Mouse (Mus musculus) T-helper 1 cell (primary cell): ENCODE results near the gene Cntnap1.

Experiments used
- in situ Hi-C: fragments of 300-600 bp; cut with MboI, MseI; formaldehyde crosslinking; loops from one replicate; pipeline ENCODE4 v1.15.1; 2025; ENCODE audit warnings: high pct_unique_total_duplicates

Cntnap1 gene

DNA sequence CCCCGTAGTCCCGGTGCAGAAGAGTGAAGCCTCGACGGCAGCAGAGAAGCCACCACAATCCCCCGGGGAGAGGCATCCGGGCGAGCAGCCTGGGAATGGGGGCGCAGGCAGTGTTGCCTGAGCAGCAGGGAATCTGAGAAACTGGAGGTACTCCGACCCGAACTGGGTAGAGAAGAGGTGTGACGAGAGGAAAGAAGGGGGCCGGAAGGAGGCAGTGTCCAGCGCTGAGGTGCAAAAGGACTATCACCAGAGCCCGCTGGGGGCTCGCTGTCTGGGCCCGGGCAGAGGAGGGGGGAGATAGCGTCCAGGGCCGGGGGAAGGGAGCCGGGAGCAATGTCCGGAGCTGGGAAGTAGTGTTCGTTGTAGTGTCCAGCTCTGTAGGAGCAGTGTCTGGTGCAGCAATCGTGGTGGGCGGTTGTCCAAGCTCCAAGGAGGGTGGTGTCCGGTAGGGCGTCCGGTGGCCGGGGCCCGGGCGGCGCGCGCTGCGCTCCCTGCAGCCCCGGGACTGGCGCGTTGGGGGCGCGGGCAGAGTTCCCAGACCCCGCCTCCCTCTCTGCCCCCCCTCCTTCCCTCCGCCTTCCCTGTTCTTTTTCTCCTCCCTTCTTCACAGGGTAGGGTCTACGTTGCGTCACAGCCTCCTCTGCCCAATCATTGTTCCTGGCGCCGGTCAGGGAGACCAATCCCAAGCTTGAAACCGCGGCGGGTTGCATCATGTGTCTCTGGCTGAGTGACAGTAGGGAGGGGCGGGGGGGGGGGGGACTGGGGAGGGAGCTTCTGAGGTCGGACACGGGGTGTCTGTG, 688 bp downstream of the Cntnap1 start, which contains the start of gene Plekhh3:
Gene Plekhh3, minus strand, starts transcription at position 541 of the 800 bp plus-strand sequence.
- in situ Hi-C loops = loop anchor here (5.0 kb wide), 1 partner anchor 89 kb away; the partner anchor contains the start of gene Coasy

DNA sequence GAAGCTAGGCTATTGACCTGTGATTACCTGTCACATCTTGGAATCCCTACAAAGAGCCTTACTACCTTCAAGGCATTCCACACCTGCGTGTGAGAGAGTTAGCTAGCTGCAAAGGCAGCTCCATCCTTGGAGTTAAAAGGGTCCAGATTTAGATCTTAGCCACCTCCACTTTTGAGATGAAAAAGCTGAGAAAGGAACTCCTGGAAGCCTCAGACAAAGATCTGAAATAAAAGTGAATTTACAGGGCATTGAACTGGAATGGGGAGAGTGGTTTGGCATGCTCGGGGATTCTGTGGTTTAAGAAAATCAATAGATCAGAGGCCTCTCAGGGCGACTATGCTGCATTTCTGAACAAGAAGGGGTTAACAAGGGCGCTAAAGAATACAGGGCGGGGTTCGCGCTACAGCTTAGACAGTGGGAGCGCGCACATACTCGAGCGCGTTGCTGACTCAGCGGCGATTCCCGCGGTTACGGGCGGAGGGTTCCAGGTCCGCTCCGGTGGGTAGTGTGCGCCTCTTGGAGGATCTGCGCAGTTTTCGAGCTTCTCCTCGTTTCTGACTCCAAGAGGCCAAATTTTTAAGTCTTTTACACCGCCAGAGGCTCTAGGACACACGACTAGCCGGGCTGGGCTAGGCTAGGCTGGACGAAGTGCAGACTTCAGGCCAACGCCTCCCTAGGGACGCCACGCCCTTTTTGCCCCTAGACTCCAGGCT, 1.6 kb downstream of the Cntnap1 start:
- in situ Hi-C loops = loop anchor here (5.0 kb wide), 1 partner anchor 90 kb away; the partner anchor contains the start of gene Coasy

DNA sequence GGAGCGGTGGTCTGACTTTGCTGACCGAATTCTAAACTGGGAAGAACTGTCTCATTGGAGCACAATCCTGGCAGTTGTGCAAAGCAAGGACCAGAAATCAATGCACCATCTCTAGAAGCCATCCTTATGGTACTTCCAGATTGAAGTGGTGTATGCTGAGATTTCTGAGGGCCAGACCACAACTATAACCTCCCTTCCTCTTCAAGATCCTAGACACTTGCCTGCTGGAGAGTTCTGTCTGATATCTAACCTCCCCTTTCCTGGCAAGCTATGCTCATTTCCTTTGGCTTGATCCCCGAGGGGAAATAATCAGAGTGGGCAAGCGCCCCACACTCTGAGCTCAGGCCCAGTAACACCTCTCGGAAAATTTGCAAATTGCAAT, 2.1 kb downstream of the Cntnap1 start:
- in situ Hi-C loops = loop anchor here (5.0 kb wide), 1 partner anchor 90 kb away; the partner anchor contains the start of gene Coasy

DNA sequence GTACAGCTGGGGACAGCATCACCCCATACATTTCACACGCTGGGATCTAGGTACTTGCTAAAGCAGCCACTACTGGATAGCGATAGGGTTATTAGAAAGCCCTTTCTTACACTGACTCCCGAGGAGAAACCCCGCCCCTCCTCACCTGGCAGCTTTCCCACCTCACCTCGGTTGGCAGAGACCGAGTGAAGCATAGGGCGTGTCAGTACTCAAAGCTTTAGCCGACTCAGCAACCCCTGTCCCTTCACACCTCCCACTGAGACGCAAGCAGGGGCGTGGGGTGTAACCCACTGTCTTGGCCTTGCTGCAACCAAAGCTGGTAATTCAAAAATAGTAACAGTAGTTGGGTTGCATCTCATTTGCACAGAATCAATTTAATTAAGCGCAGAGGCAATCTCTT, 2.8 kb downstream of the Cntnap1 start:
- in situ Hi-C loops = loop anchor here (5.0 kb wide), 1 partner anchor 91 kb away; the partner anchor contains the start of gene Coasy

DNA sequence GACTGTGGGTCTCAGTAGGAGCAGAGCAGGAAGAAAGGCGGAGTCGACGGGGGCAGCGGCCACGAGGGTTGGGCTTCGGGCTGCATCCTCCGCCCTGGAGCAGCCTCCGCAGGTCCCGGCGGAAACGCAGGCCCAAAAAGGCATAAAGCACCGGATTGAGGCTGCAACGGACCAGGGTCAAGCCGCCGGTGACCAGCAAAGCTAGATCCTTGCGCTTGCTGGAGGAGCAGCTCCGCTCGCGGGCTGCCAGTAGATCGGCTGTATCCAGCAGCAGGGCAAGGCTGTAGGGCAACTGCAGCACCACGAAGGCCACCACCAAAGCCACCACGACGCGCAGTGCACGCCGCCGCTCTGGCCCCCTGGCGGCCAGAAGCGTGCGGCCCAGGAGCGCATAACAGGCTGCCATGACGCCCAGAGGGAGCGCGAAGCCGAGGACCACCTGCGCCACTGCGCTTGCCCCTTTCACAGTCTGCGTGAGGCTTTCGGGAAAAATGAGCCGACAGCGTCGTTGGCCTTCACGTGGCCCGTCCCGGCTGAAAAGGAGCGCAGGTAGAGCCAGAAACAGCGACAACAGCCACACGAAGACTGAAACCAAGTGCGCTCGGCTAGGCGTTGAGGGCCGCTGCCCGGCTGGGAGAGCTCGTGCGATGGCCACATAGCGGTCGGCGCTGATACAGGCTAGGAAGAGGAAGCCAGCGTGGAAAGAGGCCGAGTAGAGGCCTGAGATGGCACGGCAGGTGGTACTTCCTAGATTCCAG, 3.5 kb downstream of the Cntnap1 start:
- in situ Hi-C loops = loop anchor here (5.0 kb wide), 1 partner anchor 92 kb away; the partner anchor contains the start of gene Coasy

DNA sequence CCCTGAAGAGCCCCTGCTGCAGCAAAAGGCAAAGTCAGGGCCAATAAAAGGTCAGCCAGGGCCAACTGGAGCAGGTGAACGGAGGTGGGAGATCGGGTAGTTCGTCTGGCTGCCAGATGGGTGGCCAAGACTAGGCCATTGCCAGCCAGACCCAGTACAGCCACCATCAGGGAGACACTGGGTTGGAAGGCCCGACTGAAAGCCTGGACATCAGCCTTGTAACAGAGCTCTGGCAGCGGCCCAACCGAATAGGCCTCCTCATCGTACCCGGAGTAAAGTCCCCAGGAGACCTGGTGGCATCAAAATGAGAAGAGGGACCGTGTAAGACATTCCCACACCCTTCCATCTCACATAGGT, 4.0 kb downstream of the Cntnap1 start:
- in situ Hi-C loops = loop anchor here (5.0 kb wide), 1 partner anchor 92 kb away; the partner anchor contains the start of gene Coasy

DNA sequence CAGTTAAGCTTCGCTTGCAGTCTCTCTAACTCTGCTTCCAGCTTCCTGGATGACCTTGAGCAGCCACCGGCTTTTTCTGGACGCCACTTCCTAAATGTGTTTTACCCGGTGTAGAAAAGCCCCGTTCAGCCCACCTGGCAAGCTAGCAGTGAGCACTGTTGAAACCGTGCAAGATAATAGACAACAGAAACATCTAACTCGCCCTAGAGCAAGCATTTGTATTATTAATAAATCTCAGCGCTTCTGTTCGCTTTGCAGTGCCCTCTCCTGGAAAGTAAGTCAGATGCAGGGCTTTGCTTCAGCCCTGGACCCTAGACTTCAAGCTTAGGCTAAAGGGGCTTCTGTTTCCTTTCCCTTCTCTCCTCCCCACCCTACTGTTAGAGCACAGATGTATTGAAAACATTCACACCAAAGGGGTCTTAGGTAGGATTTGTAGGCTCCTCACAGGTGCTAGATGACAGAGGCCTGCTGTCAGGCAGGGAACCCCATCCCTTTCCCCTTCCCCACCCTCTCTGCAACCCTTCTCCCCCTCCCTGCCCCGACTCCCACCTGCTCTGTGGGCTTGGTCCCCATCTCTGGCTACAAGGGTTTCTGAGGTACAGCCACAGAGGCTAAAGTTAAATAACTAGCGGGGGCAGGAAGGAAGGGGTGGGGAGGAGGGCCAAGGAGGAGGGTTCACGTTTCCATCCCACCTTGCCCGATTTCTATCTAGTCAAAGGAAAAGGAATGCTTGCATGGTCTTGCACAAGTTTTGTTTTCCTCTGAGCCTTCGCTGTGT, 4.7 kb downstream of the Cntnap1 start, which contains the start of gene Ccr10:
Gene Ccr10, minus strand, starts transcription at position 593 of the 778 bp plus-strand sequence.
- in situ Hi-C loops = loop anchor here (5.0 kb wide), 1 partner anchor 93 kb away; the partner anchor contains the start of gene Coasy

DNA sequence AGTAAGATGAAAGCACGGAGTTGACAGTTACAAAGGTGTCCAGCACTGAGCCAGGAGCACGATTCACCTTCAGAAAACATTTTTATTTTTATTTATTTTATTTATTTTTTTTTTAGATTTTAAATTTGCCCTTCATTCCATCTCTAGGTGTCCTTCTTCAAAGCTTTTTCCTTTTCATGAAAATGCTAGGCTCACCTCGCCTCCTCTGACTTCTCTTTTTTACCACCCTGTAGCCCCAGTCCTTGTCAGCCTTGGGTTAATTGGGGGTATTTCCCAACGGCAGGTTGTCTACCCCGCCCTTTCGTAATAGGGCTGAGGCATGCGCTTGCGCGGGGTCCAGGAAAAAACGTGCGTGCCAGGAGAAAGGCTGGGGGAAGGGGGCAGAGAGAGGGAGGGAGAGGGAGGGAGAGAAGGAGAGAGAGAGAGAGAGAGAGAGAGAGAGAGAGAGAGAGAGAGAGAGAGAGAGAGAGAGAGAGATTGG, 5.4 kb downstream of the Cntnap1 start:
- in situ Hi-C loops = no loop called here

DNA sequence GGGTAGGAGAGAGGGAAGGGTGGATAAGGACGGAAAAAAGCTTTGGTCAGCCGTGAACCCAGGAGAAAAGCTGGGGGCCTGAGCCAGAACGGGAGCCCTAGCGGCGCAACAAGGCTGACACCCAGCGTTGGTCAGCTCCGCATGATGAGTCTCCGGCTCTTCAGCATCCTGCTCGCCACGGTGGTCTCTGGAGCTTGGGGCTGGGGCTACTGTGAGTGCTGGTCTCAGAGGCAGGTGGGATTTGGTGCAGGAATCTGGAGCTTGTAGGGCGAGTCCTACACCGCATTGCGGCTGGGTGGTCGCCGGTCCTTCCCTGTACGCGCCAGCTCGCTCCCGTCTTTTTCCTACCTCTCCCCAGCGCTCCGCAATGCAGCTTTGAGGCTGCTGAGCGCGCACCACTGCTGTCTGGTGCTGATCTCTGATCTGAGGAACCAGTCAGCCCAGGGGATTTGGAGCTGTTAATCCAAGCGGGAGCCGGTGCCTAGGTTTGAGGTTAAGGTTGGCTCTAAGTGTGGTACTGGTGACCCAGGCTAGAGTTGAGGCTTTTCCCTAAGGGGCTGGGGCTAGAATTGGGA, 5.9 kb downstream of the Cntnap1 start:
- in situ Hi-C loops = no loop called here

DNA sequence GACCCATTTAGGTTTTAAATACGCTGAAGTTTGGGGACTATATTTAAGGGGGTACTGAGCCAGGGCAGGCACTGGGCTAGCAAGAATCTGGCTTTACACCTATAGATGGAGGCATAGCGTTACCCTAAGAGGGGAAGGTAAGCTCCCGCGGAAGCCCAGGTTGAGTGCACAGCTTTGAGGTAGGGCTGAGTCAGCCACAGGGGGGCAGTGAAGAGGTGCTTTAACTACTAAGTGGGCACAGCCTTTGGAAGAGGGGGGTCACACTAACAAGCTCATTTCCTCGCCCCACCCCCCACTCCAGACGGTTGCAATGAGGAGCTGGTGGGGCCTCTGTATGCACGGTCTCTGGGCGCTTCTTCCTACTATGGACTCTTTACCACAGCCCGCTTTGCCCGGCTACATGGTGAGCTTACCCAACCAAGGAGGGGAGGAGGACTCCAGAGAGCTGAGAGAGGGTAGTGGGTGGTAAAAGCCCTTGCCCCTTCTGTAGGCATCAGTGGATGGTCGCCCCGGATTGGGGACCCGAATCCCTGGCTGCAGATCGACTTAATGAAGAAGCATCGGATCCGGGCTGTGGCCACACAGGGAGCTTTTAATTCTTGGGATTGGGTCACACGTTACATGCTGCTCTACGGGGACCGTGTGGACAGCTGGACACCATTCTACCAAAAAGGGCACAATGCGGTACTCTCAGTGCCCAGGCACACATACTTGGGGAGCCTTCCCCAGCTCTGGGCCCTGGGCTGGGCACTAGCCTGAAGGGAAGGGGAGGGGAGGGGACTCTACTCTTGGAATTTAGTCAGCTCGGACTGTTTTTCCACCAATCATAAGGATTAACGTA, 6.8 kb downstream of the Cntnap1 start:
- in situ Hi-C loops = no loop called here

DNA sequence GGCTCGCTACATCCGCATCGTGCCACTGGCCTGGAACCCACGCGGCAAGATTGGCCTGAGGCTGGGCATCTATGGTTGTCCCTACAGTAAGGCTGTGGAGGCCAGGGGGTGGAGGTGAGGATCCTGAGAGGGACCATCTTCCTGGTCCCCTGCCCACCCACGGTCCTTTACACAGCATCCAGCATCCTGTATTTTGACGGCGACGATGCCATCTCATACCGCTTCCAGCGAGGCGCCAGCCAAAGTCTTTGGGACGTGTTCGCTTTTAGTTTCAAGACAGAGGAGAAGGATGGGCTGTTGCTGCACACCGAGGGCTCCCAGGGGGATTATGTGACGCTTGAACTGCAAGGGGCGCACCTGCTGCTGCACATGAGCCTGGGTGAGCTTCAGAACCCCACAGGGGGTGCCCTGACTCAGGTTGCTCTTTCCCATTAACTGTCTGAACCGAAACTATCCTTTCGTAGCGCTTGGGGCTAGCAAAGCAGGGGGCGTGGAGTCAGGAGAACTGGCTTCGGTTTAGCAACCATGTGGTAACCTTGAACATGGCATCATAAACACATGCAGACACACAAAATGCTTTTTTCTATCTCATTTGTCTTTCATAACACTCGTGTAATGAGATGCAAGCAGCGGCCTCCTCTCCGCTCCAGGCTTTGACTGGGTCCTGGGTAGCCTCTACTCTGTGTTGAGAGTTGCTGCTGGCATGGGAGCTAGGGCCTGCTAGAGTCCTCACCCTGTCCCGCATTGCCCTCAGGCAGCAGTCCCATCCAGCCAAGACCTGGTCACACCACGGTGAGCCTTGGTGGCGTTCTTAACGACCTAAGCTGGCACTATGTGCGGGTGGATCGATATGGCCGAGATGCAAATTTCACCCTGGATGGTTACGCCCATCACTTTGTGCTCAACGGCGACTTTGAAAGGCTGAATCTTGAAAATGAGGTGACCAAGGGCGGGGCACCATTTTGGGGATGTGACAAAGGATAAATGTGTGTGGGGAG, 8.0 kb downstream of the Cntnap1 start:
- in situ Hi-C loops = no loop called here

DNA sequence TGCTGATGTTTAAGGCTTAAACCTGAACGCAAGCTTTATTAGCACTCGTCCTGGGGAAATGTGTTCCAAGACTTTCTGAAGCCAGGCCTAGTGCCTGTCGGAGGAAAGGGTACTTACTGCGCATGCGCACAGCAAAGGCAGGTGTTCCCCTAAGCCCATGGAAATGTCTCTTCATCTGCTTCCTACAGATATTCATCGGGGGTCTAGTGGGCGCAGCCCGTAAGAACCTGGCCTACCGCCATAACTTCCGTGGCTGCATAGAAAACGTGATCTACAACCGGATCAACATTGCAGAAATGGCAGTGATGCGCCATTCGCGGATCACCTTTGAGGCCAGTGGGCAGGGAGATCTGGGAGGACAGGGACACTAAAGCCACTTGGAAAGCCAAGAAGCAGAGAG, 9.0 kb downstream of the Cntnap1 start:
- in situ Hi-C loops = no loop called here

DNA sequence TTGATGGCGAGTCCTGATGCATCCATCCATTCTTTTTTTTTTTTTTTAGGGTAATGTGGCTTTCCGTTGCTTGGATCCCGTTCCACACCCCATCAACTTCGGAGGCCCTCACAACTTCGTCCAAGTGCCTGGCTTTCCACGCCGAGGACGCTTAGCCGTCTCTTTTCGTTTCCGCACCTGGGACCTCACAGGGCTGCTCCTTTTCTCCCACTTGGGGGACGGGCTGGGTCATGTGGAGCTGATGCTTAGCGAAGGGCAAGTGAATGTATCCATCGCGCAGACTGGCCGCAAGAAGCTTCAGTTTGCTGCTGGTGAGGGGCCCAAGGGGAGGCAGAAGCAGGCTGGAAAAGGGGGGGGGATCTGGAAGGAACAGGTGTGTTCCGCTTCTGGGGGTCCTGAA, 9.9 kb downstream of the Cntnap1 start:
- in situ Hi-C loops = no loop called here

DNA sequence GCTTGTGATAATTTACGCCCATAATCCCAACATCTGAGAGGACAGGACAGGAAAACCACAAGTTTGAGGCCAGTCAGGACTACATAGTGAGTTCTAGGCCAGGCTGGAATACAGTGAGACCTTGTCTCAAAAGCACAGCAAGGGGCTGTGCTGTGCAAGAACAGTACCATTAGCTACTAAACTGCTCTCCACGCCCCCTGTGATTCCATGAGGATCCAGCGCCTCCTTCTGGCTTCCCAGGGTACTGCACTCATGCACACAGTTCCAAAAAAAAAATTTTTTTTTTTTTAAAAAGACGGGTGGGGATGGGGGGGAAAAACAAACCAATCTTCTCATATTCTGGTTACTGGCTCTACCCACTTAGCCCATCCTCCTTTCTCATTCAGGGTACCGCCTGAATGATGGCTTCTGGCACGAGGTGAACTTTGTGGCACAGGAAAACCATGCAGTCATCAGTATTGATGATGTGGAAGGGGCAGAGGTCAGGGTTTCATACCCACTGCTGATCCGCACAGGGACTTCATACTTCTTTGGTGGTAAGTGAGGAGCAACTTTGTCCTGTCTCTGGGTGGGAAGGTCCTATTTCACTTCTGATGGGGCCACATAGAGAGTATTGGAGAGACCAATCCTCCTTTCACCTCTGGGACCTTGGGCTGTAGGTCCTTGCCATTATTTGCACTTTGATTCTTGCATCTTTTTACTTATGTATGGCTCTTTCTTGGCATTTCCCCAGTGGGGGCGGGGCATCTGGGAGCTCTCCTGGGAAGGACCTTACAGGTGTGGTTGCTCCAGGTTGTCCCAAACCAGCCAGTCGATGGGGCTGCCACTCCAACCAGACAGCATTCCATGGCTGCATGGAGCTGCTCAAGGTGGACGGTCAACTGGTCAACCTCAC, 10.8 kb downstream of the Cntnap1 start:
- in situ Hi-C loops = no loop called here

DNA sequence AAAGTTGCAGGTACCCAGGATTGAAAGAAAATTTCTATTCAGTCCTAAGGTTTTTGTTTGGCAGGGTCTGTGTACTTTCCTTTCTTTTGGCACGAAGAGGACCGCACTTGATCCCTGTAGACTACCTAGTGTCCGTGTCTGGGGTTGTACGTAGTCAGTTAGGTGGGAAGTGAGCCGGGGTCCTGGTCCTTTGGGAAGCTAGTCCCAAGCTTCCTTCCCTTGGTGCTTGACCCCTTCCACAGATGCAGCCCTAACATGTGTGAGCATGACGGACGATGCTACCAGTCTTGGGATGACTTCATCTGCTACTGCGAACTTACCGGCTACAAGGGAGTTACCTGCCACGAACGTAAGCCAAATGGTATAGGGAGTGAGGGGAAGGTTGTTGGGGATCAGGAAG, 11.6 kb downstream of the Cntnap1 start:
- in situ Hi-C loops = no loop called here

DNA sequence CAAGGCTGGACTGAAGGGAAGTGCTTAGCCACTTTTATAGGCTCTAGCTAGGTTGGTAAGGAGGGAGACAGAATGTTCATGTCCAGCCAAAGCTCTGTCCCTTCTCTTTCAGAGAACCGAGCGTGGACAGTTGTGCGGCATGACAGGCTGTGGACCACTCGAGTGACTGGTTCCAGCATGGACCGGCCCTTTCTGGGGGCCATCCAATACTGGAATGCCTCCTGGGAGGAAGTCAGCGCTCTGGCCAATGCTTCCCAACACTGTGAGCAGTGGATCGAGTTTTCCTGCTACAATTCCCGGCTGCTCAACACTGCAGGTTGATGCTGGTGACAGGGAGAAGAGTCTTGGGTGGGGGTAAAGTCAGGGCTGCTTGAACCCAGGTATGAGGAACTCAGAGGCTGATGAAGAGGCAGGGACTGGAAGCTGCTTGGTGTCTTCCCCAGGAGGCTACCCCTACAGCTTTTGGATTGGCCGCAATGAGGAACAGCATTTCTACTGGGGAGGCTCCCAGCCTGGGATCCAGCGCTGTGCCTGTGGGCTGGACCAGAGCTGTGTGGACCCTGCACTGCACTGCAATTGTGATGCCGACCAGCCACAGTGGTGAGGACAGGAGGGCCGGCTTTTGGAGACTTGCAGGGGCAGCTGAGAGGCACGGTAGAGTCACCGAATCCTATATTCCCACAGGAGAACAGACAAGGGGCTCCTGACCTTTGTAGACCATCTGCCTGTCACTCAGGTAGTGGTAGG, 12.6 kb downstream of the Cntnap1 start:
- in situ Hi-C loops = no loop called here

DNA sequence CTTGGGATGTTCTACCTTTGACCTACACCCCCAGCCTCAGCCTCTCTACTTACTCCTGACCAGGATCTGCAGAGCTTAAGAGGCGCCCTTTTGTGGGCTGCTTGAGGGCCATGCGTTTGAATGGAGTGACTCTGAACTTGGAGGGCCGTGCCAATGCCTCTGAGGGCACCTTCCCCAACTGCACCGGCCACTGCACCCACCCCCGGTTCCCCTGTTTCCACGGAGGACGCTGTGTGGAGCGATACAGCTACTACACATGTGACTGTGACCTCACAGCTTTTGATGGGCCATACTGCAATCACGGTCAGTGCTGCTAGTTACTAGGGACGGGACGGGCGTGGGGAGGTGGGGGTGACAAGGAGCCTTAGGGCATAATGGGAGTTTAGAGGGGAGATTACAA, 14.7 kb downstream of the Cntnap1 start:
- in situ Hi-C loops = no loop called here
